Mouse (Mus musculus): ENCODE data around the gene Trmt11.
"Not testable (repeated sequence)": the region's sequence is repeated elsewhere in the genome, so short reads cannot be mapped to it uniquely, and the experiment has no call there.

The Trmt11 gene

DNA sequence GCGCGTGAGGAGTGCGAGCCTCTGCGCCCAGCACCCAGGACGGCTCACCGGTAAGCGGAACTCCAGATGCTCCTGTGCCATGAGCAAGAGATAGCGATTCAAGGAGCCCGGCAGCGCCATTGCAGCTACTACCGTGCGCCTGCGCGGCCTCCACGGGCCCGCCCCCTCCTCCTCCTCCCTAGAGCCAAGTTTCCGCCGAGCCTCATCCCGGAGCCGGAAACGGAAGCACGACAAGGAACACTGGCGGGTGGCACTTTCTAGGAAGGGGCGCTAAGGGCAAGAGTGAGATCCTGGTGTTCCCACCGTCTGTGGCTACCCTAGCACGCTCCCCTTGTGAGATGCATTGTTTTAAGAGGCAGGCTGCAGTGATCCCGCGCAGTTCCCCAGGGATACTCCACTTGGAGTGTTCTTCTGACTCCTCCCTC, at the start of gene Trmt11:
Trmt11 (minus strand) TSS at position 208 of the 425 bp plus-strand sequence.
- peak; percentile 92 for DNase-seq

- no peak for DNase-seq
These were observed 47.1 kb upstream of the Trmt11 start for GRCm38 (mm10) chr10:30647681-30648080.

GRCm38 (mm10) chr10:30638216-30638615, 37.7 kb upstream of the Trmt11 start:
- no peak for DNase-seq

GRCm38 (mm10) chr10:30636474-30637154, 36.1 kb upstream of the Trmt11 start:
- not testable (repeated sequence) for DNase-seq

DNA sequence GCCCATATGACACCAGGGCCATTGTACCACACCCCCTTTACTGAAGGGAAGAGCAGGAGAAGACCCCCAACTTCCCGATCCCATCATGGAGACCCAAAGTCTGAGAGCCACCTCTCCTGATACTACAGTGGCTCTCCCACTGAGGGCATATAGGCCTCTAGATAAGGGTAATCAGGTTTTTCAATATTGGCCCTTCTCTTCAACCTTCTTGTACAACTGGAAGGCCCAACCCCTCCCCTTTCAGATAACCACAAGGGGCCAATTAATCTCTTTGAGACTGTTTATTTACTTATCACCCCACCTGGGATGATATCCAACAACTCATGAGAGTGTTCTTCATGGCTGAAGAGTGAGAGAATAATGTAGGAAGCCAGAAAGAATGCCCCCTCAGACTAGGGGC, 32.2 kb upstream of the Trmt11 start:
- DNase-seq: no peak

DNA sequence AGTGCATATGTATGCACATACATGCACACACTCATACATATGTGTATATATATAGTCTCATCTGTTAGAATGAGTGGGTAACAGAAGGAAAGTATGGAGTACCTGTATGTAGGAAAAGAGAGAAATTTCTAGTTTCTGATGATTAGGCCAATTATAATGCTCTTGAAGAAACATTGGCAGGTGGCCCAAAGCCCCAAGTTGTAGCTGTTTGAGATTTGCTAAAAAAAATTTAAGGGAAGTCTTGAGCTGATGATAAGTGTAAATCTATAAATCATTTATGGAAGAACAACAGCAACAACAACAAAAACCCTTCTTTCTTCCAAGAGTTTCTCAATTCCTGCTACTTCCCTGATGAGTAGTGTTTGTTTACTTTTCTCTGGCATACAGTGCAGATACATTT, 29.4 kb upstream of the Trmt11 start:
- no peak for DNase-seq

DNA sequence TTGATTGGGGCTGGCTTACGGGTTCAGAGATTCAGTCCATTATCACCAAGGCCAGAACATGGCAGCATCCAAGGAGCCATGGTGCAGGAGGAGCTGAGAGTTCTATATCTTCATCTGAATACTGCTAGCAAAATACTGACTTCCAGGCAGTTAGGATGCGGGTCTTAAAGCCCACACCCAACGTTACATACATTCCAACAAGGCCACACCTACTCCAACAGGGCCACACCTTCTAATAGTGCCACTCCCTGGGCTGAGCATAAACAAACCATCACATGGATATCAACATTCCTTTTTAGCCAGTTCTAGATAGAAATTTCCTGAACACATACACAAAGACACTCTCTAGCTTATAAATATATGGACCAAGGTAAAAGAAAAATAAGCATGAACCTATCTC, 29.0 kb upstream of the Trmt11 start, which contains the start of gene Hint3:
Hint3 (minus strand) TSS at position 120 of the 400 bp plus-strand sequence.
- no peak for DNase-seq

DNA sequence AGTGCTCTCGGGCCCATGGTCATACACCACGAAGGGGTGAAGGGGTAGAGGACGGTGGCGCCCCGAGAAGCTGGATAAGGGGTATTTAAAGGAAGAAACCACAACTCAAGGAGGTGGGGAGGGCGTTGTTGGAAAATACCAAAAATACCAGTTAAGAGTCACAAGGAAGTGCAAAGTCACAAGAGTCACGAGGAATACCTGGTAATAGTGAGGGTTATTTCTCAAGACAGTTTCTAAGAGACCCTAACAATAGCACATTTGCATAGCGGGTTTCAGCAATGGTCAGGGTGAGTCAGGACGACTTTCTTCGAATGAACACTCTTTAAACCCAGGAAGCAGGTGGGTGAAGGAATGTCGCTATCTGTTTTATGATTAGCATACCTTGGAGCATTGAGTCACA, 27.9 kb upstream of the Trmt11 start:
- DNase-seq: not testable (repeated sequence)

DNA sequence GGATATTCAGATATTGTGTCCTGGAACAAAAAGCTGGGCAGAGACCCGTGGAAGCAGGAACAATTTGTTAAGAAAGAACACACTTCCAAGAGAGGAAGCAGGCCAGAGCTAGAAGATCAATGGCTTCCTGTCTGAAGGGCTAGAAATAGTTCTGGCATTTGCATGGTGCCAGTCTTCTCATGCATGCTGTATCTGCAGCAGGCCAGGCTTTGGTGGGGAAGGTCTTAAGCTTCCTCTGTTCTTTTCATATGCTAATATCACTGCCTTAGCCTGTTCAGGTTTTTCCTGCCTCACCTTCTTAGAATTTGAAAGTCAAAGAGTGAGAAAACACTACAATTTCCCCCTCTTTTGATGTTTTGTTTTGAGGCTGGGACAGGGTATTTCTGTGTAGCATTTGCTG, 27.0 kb upstream of the Trmt11 start:
- DNase-seq: no peak

DNA sequence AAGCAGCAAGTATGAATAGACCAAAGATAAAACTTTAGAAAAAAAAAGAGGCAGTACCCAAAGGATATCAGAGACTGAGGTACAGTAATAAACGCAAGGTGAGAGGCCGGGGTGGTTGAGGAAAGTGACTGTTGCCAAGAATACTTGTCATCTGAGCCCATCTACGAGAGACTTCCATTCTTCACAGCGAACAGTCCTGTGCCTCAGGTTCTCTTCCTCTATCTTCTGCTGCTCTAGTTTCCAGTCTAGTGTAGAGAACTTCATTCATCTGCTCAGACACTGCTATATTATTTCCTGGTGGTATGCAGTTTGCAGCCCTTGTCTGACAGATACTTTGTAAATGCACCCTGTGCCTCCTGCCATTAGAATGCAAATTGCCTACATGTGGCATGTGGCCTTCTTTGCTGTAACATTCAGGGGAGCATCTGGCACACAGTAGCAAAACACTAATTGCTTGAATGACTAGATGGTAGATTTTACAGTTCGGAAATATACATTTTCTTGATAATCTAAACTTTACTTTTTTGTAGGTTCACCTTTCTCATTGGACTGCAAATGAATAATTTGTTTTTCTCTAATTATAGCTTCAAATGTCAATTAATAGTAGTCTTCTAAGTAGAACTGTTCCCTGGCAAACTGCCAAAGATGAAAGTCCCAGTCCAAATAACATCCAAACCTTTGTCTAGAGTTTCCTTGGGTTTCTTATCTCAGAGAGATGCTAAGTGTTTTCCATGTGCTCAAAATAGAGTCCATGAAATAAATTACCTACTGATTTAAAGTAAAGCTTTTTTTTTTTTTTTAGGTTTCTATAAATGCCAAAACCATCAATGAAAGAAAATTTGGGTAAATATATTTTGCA, 23.8 kb upstream of the Trmt11 start:
- DNase-seq: no peak

- no peak for DNase-seq
These were observed 22.4 kb upstream of the Trmt11 start for GRCm38 (mm10) chr10:30622928-30623327.

- no peak for DNase-seq
These were observed 18.3 kb upstream of the Trmt11 start for GRCm38 (mm10) chr10:30618918-30619210.

DNA sequence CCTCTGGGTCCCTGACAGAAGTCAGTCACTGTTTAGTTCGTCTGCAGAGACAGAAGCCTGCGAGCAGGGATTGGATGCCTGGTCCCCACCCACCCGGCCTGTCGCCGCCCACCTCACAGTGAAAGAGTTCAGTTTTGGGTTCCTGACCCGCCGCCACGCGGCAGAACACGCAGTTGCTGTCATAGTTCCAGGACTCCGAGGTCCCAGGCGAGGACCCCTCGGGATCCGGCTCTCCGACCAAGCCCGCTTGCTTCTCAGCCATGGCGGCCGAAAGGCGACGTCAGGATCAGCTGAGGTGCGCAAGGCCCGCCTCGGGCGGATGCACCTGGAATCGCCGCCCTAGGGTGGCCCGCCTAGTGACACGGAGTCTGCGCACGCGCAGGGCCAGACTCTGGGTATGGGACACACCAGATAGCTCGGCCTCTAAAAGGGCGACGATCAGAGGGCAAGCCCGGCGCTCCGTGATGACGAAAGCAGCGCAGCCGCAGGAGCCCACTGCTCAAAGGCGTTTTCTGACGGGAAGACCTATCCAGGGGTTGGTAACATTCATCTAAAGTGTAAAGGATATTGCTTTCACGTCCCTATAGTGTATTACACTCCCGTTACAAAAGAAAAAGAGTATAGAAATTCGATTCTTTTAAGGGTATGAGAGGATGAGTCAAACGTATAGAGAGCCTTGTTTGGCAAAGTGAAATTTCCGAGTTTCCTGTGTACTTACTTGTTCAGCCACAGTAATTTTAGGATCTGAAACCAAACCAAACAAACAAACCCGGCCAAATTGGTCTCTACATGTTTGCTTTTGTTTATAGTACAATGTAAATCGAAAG, 17.8 kb upstream of the Trmt11 start:
- DNase-seq: peak; percentile 98

- no peak for DNase-seq
These were observed 12.5 kb upstream of the Trmt11 start for GRCm38 (mm10) chr10:30613039-30613438.

DNA sequence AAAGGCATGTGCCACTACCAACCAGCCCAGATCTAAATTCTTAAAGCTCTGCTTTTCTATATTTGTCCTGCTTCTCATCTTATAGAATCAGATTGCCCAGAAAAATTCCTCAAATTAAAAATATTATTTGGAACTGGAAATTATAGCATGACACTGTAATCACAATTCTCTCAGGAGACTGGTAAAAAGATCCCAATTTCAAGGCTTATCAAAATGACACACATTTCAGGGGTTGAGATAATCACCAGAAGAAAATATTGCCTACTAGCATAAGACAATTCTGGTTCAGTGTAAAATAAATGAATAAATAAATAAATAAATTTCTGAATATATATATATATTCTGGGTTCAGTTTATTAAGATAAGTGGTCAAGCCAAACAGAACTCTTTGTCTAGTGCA, 9.1 kb upstream of the Trmt11 start:
- DNase-seq: no peak

GRCm38 (mm10) chr10:30608109-30608508, 7.6 kb upstream of the Trmt11 start:
- no peak for DNase-seq

- DNase-seq: no peak
These were observed 435 bp downstream of the Trmt11 start for GRCm38 (mm10) chr10:30600094-30600534.

DNA sequence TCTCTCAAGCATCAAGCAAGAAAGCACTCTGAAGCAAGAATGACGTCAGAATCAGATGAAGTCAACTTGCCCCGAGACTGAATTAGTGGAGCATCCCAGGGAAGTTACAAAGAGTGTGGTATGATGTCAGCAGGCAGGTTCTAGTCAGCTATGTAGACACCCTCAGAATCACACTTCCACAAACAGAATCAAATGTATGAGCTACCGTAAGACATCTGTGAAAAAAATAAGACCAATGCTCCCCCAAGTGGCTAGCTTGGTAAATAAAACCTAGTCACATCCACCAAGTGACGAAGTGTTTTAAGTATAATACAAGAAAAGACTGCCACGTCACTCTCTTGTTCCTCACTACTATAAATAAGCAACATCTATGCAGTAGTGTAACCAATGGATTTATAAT, 13.5 kb downstream of the Trmt11 start:
- DNase-seq: no peak

- DNase-seq: no peak
These were observed 14.9 kb downstream of the Trmt11 start for GRCm38 (mm10) chr10:30585691-30586090.

- no peak for DNase-seq
These were observed 22.8 kb downstream of the Trmt11 start for GRCm38 (mm10) chr10:30577670-30578280.

DNA sequence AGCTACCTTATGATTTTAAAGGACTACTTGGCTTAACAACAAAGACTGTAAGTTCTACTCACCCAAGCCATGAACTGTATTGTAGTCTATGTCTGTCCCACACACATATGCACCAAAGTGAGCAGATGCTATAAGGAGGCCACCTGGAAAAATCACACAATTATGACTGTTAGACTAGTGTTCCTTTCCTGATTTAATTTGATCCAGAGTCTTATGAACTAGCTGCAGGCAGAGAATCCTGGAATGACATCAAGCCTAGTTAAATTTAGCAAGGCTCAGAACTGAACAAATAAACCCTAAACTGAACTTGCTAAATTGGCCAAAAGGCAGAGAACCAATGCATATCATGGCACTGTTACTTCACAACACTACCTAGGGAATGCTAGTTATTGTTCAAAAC, 34.2 kb downstream of the Trmt11 start:
- DNase-seq: no peak

DNA sequence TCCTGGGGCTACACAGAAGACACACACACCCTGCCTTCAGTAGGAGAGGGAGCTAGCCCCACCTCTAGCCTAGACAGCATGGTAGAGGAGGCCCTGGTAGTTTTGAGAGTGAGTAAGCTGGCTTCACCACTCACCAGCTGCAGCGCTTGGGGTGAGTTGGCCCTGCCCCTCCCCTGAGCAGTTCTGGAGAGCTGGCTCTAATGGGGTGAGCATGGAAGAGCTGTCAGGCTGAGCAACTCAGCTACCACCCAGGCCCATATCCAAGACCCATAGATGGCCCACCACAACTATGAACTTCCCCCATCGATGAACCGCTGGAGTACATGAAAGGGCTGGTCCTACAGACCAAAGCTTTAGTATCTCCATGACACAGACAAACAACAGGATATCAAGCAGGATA, 35.9 kb downstream of the Trmt11 start:
- DNase-seq: no peak

All from kidney, adult 18-20 months (tissue).